Comparison of ENCODE assay signal across 18 mouse cellular contexts in genomic region chr1:133625052-133625451, GRCm38 (mm10). TPM values are rescaled to one million over a fixed set of nuclear protein-coding genes. Genes with fewer than 3 reads are reported as not detected.
"Had no signal": no experiment of that assay in that cellular context is flagged by ENCODE, and none has a peak within 500 bp of the region (broad histone marks: within the 10 kb centered on the region; RNA-seq: fewer than 3 reads in every experiment).

No protein-coding gene starts in this region.

- ATAC-seq: intestine, embryonic 16.5 days; liver, postnatal 0 days; midbrain, embryonic 15.5 days had no signal

- H3K4me1 ChIP-seq: limb, embryonic 12.5 days; liver, embryonic 13.5 days; lung, embryonic 15.5 days; megakaryocyte, embryonic 14.5 days; midbrain, embryonic 15.5 days; neural tube, embryonic 13.5 days; stomach, embryonic 15.5 days had no signal

- DNase-seq: kidney, adult 2 months; kidney, postnatal 25 days; liver; liver, embryonic 13.5 days; liver, postnatal 0 days; lung, postnatal 14 days; thymus, adult 2 months; thymus, postnatal 4 days had no signal

- H3K4me2 ChIP-seq: limb, embryonic 12.5 days; liver, embryonic 13.5 days; lung, embryonic 15.5 days; midbrain, embryonic 11.5 days; midbrain, embryonic 15.5 days; neural tube, embryonic 13.5 days; stomach, embryonic 15.5 days had no signal

- H3K4me3 ChIP-seq: limb, embryonic 12.5 days; liver, embryonic 13.5 days; lung, embryonic 15.5 days; megakaryocyte, embryonic 14.5 days; midbrain, embryonic 15.5 days; neural tube, embryonic 13.5 days; stomach, embryonic 15.5 days had no signal

- H3K9me3 ChIP-seq: limb, embryonic 12.5 days; liver, embryonic 13.5 days; lung, embryonic 15.5 days; megakaryocyte, embryonic 14.5 days; midbrain, embryonic 15.5 days; neural tube, embryonic 13.5 days; stomach, embryonic 15.5 days had no signal

- H3K9ac ChIP-seq: limb, embryonic 12.5 days; liver, embryonic 13.5 days; liver, postnatal 0 days; lung, embryonic 15.5 days; midbrain, embryonic 15.5 days; neural tube, embryonic 13.5 days; stomach, embryonic 15.5 days had no signal

- H3K27ac ChIP-seq: limb, embryonic 12.5 days; liver, embryonic 13.5 days; lung, embryonic 15.5 days; macrophage; midbrain, embryonic 15.5 days; neural tube, embryonic 13.5 days; stomach, embryonic 15.5 days had no signal

- H3K27me3 ChIP-seq: limb, embryonic 12.5 days; liver, embryonic 13.5 days; lung, embryonic 15.5 days; megakaryocyte, embryonic 14.5 days; midbrain, embryonic 15.5 days; neural tube, embryonic 13.5 days; stomach, embryonic 15.5 days had no signal

RNA-seq across cellular contexts. Expression of gene Zbed6, which starts 35.6 kb away (rescaled TPM):
- polyA plus RNA-seq: intestine, embryonic 16.5 days; kidney, embryonic 16.5 days; limb, embryonic 12.5 days; liver, embryonic 13.5 days; lung, embryonic 15.5 days; midbrain, embryonic 11.5 days; midbrain, embryonic 15.5 days; neural tube, embryonic 13.5 days; stomach, embryonic 15.5 days had no signal
